Mouse (Mus musculus) kidney, postnatal 25 days (tissue): ENCODE results near the gene Cnnm2.

Experiments used
- DNase-seq, 2 experiments: peaks; one replicate each; pipeline ENCODE4 v3.0.0; 2021; ENCODE audit warnings: mixed read lengths in 2 of 2

The Cnnm2 gene

DNA sequence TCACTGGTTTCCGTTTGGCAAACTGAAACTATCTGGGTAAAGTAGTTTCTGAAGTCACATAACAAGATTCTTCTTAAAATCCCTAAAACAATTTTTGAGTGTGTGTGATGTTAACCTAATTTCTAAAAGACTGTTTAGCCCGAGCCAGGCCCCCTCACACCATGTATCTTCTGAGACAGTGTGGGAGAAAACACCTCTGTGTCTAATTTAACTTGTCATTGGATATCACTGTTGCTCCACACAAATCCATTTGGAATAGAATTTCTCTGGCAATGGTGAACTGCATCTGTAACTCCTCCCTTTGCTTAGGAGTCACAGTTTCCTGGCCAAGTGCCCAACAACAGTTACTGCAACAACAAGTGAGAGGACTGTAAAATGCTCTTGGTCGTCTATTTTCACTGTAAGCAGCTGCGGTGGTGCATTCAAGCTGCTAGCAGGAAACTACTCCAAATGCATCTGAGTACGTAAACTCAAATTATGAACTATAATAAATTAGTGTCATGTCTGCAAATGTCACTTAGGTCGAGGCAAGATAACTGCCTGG lies 167.7 kb downstream of the Cnnm2 start:
- peak; percentile 89 to 92 for DNase-seq
